Mouse (Mus musculus) embryonic facial prominence, embryonic 13.5 days (tissue): Measurements from ENCODE around the gene Bcs1l. TPM values are rescaled to one million over a fixed set of nuclear protein-coding genes. Genes with fewer than 3 reads are reported as not detected.
A peak's percentile ranks its signal among the peaks of the same experiment; 100 is the strongest.

Experiments
- ATAC-seq: fragments of 200-750 bp; cut with Nextera tagmentation; 2 replicates; pipeline ENCODE4 v1.8.0; 2017; ENCODE audit warnings: low read depth; ENCODE audit not compliant: insufficient number of reproducible peaks, insufficient read depth, low FRiP score, low TSS enrichment
- H3K27ac ChIP-seq: fragments of 300-500 bp; sonication (generic); 2 replicates; pipeline ENCODE4 v1.5.1; 2015; ENCODE audit warnings: moderate library complexity, mild to moderate bottlenecking, inconsistent platforms
- H3K27me3 ChIP-seq: fragments of 300-500 bp; sonication (generic); 2 replicates; pipeline ENCODE4 v1.6.1; 2015; ENCODE audit warnings: mild to moderate bottlenecking, inconsistent platforms
- H3K36me3 ChIP-seq: fragments of 300-500 bp; sonication (generic); 2 replicates; pipeline ENCODE4 v1.6.1; 2015; ENCODE audit warnings: mild to moderate bottlenecking, inconsistent platforms
- H3K4me1 ChIP-seq: fragments of 300-500 bp; sonication (generic); 2 replicates; pipeline ENCODE4 v1.6.1; 2015; ENCODE audit warnings: inconsistent platforms
- H3K4me2 ChIP-seq: fragments of 300-500 bp; sonication (generic); 2 replicates; pipeline ENCODE4 v1.6.1; 2015; ENCODE audit warnings: moderate library complexity, mild to moderate bottlenecking, inconsistent platforms
- H3K4me3 ChIP-seq: fragments of 300-500 bp; sonication (generic); 2 replicates; pipeline ENCODE4 v1.5.1; 2015; ENCODE audit warnings: mild to moderate bottlenecking, inconsistent platforms
- H3K9ac ChIP-seq: fragments of 300-500 bp; sonication (generic); 2 replicates; pipeline ENCODE4 v1.6.1; 2015; ENCODE audit warnings: mild to moderate bottlenecking, inconsistent platforms
- H3K9me3 ChIP-seq: fragments of 300-500 bp; sonication (generic); 2 replicates; pipeline ENCODE4 v1.6.1; 2016; ENCODE audit warnings: inconsistent platforms
- WGBS: fragments of 180-500 bp; shearing (Covaris S2); methylation state at CpG from one replicate; pipeline ENCODE4 v1.1.7; 2015; ENCODE audit warnings: mixed read lengths; 5-methylcytosine and 5-hydroxymethylcytosine counted together
- microRNA-seq: library from miRNA; unstranded; fragments of <30 nt; microRNA quantifications from one replicate; pipeline ENCODE4, GENCODE M21; 2016
- polyA plus RNA-seq: library from polyadenylated mRNA; unstranded; fragments of >200 nt; fragmentation: Nextera tagmentation; extraction: Ambion mirVana; gene quantifications from 2 replicates; pipeline ENCODE4 v1.2.1, GENCODE M21; 2015

The Bcs1l gene
- polyA plus RNA-seq, 1 experiment from 2014 or later: 18.0 TPM

DNA sequence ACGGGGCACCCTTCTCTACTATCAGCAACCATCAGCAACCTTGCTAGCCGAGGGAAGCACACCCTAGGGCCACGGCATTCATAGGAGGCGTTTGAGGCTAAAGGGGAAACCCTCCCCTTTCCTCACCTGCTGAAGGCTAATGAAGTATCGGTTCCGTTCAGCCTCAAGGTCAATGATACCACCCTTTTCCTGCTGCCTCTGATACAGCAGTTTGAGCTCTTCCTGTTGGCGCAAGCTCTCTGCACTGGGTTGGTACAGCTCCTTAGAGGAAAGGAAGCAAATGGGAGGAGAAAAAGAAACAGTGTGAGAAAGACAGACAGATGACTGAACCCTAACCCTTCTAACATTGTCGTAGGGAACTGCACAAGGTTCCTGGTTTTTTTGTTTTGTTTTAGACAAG is 6.3 kb downstream of the Bcs1l start:
- Histone ChIP-seq H3K9ac (no peak overlapping the region), H3K27me3 (no peaks in the 10 kb centered on the region), H3K27ac (no peak overlapping the region), H3K4me3 (no peak overlapping the region), H3K36me3 (peaks cover 89% of the 10 kb centered on the region), H3K4me1 (peaks cover under 1% of the 10 kb centered on the region; the same call in 1 of the 2 replicates), H3K9me3 (no peaks in the 10 kb centered on the region), H3K4me2 (no peak overlapping the region)
- WGBS: 85% methylated on average over 8 of the region's 8 CpGs
- ATAC-seq: no peak

DNA sequence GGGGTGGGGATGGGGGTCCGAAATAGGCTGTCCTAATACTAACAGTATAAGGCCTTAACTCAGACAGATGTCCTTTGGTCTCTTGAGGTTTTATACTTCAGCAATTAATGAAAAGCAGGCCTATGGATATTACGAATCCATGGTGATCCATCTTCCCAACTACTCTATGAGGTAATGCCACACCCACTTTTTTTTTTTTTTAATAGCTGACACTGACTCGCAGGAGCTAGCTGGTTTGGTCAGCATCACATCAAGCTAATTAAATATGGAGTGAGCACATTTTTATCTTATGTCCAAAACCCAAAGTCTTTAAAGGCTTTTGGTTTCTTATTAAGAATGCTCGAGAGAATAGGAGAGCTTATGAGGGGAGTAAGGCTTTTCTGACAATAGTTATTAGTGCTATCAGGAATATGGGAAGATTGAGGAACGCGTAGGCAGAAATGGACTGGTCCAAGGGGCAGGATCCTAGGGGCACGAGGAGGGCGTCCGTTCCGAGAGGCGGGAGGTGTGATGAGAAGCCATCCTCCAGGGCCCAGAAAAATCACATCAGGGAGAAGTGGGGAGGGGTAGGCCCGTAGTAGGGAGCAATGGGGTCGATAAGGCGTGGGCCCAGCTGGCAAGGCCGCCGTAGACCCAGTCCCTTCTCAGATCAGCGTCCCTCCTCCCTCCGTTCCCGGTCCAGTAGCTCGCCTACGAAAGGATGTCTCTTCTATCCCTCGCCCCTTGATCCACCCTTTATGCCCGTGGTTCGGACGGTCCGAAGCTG is 12.6 kb downstream of the Bcs1l start:
- Histone ChIP-seq H3K9ac (peak overlapping the region; percentile 91), H3K4me2 (peak overlapping the region; percentile 83), H3K27ac (peak overlapping the region; percentile 33; the same call in 1 of the 2 replicates), H3K27me3 (no peaks in the 10 kb centered on the region), H3K36me3 (peaks cover 48% of the 10 kb centered on the region), H3K9me3 (no peaks in the 10 kb centered on the region), H3K4me1 (peaks cover 14% of the 10 kb centered on the region), H3K4me3 (peak overlapping the region; percentile 87)
- ATAC-seq: peak; percentile 63
- WGBS: 7% methylated on average over 26 of the region's 26 CpGs

DNA sequence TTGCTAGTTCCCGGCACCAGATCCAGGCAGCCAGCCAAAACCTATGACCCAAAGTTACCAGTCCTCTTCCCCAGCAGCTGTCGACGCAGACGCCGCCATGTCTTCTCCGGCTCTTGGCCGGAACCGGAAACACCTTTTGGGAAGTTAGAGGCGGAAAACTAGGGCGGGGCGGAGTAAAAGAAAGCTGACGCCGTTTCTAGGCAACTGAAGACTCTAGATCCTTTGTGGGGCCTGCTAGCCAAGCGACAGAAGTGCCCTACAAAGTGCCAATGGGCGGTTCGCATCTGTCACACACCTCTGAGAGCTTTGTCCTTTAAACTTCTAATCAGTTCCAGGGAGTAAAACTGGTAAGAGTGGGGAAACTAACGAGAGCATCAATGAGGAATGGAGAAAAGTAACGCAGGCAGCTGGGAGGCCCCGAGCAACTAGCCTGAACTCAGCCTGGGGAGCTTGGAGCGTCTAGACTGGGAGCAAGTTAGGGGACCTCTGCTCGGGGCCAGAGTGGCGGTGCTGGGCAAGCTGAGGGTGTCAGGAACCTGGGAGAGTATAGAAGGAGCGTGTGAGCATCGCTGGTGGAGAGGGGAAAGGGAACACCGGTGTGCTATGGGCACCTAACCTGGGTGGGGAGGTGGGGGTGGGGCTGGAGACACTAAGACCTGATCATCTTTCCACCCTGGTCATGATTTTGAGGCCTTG is 13.3 kb downstream of the Bcs1l start, which contains the start of the genes Rnf25 and Stk36:
Gene Rnf25 (minus strand): TSS at position 131 of the 696 bp plus-strand sequence.
Gene Stk36 (plus strand): TSS at position 179 of the 696 bp plus-strand sequence.
- H3K4me1 ChIP-seq: peaks cover 14% of the 10 kb centered on the region
- H3K36me3 ChIP-seq: peaks cover 45% of the 10 kb centered on the region
- H3K27me3 ChIP-seq: no peaks in the 10 kb centered on the region
- peak within 1 kb of the TSS; percentile 91 for H3K9ac ChIP-seq
- H3K27ac ChIP-seq: peak within 1 kb of the TSS; percentile 33; the same call in 1 of the 2 replicates
- H3K4me2 ChIP-seq: peak within 1 kb of the TSS; percentile 83
- H3K9me3 ChIP-seq: no peaks in the 10 kb centered on the region
- peak; percentile 73 for ATAC-seq
- 8% methylated on average over 25 of the region's 25 CpGs for WGBS
- peak within 1 kb of the TSS; percentile 87 for H3K4me3 ChIP-seq

DNA sequence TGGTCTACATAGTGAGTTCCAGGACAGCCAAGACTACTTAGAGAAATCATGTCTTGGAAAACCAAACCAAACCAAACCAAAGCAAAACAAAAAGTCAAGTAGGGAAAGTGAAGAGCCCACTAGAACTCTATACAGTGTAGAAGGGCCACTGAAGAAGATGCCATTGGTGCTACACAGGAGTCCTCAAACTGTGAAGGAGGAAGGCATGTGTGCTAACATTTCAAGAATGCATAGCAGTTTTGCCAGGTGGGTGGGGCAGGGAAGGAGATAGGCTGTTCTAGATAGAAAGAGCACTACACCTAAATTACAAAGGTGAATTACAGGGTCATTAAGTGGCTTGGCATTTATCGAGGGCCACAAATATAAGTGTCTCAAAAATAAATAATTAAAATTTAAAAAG is 36.1 kb downstream of the Bcs1l start:
- H3K9ac ChIP-seq: no peak overlapping the region
- no peak overlapping the region for H3K27ac ChIP-seq
- no peaks in the 10 kb centered on the region for H3K4me1 ChIP-seq
- WGBS: 89% methylated on average over 1 of the region's 1 CpGs
- H3K27me3 ChIP-seq: no peaks in the 10 kb centered on the region
- no peaks in the 10 kb centered on the region for H3K9me3 ChIP-seq
- H3K36me3 ChIP-seq: peaks cover 33% of the 10 kb centered on the region
- no peak overlapping the region for H3K4me3 ChIP-seq
- no peak overlapping the region for H3K4me2 ChIP-seq
- no peak for ATAC-seq

DNA sequence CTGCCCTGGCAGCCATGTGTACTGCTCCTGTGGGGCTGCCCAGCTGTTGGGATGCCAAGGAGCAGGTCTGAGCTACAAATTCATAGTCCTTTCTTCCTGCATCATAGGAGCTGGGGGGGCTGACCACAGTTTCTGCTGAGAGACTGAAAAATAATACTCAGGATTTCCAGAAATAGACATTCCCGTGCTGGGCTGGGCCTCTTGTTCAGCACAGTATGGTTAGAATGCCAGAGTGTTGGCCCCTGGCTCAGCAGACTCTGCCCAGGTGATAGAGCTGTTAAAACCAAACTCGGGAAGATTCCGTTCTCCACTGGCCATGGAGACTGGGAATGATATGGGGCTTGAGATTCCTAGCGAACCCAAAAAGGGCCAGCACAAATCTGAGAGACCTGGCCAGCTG is 38.0 kb downstream of the Bcs1l start:
- no peaks in the 10 kb centered on the region for H3K9me3 ChIP-seq
- no peaks in the 10 kb centered on the region for H3K4me1 ChIP-seq
- H3K27me3 ChIP-seq: no peaks in the 10 kb centered on the region
- H3K4me3 ChIP-seq: no peak overlapping the region
- WGBS: 83% methylated on average over 4 of the region's 4 CpGs
- ATAC-seq: no peak
- H3K4me2 ChIP-seq: no peak overlapping the region
- no peak overlapping the region for H3K27ac ChIP-seq
- peaks cover 33% of the 10 kb centered on the region for H3K36me3 ChIP-seq
- H3K9ac ChIP-seq: no peak overlapping the region

DNA sequence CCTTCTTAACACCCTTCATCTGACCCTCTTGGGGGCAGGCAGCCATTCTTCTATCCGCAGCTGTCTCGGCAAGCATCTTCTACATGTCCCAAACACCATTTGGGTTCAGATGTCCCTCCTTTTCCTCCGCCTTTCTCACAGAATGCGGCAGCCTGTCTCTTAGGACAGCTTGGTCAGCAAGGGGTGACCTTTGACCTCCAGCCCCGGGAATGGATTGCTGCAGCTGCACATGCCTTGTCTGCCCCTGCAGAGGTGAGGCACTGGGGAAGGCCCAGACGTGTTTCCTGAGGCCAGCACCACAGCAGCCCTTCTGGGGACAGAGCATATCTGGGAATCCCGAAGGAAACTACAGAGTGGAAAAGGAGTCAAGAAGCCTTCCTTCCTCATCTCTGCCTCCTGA is 39.9 kb downstream of the Bcs1l start:
- no peak overlapping the region for H3K4me3 ChIP-seq
- no peaks in the 10 kb centered on the region for H3K27me3 ChIP-seq
- peaks cover 27% of the 10 kb centered on the region for H3K36me3 ChIP-seq
- no peak overlapping the region for H3K4me2 ChIP-seq
- H3K9ac ChIP-seq: no peak overlapping the region
- WGBS: 37% methylated on average over 7 of the region's 7 CpGs
- no peak for ATAC-seq
- H3K9me3 ChIP-seq: no peaks in the 10 kb centered on the region
- no peaks in the 10 kb centered on the region for H3K4me1 ChIP-seq
- no peak overlapping the region for H3K27ac ChIP-seq

DNA sequence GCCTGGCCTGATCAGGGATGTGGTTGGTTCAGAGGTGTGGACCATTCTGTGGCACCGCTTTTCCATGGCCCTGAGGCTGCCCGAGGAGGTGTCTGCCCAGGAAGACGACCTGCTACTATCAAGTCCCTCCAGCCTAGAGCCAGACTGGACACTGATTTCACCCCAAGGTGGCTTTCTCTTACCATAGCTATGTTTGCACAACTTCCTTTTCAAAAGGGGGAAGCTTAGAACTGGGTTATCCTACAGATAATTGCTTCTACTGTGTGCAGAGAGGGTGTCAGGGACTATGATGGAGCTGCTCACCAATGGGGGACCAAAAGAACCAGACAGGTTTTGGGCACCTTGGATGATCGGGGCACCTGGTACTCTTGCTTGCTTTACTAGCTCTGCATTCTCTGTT is 44.6 kb downstream of the Bcs1l start:
- peaks cover 33% of the 10 kb centered on the region for H3K36me3 ChIP-seq
- no peak overlapping the region for H3K4me2 ChIP-seq
- H3K9me3 ChIP-seq: no peaks in the 10 kb centered on the region
- 0 out of 2 replicates have a peak, but pooled peaks cover under 1% of the 10 kb centered on the region for H3K4me1 ChIP-seq
- no peak overlapping the region for H3K4me3 ChIP-seq
- 82% methylated on average over 4 of the region's 4 CpGs for WGBS
- no peak overlapping the region for H3K27ac ChIP-seq
- H3K9ac ChIP-seq: no peak overlapping the region
- H3K27me3 ChIP-seq: no peaks in the 10 kb centered on the region
- ATAC-seq: no peak

Small RNAs within 50 kb of the gene (microRNA-seq; reads per million reads assigned to microRNA genes)
- gene Gm25035: not detected

Other genes starting within 250 kb of the Bcs1l start
- gene Catip, start 226.2 kb upstream of the Bcs1l start, polyA plus RNA-seq: 0.63 and 0.77 TPM in 2 replicates
- gene Slc11a1, start 213.1 kb upstream of the Bcs1l start, polyA plus RNA-seq: 1.8 and 2.8 TPM in 2 replicates
- gene Ctdsp1, start 196.8 kb upstream of the Bcs1l start, polyA plus RNA-seq: 91.0 and 92.3 TPM in 2 replicates
- 0.20 and 2.0 TPM in 2 replicates for gene Vil1, start 178.9 kb upstream of the Bcs1l start, polyA plus RNA-seq
- gene Cnot9, start 82.2 kb upstream of the Bcs1l start, polyA plus RNA-seq: 68.5 and 70.8 TPM in 2 replicates
- gene Plcd4, start 45.4 kb upstream of the Bcs1l start, polyA plus RNA-seq: 0.95 and 1.4 TPM in 2 replicates
- 37.2 and 38.0 TPM in 2 replicates for gene Usp37, start 44.0 kb upstream of the Bcs1l start, polyA plus RNA-seq
- 9.3 and 9.4 TPM in 2 replicates for gene Zfp142, start within 50 bp of the Bcs1l start, polyA plus RNA-seq
- 39.5 and 41.8 TPM in 2 replicates for gene Rnf25, start 13.1 kb downstream of the Bcs1l start, polyA plus RNA-seq
- gene Stk36, start 13.2 kb downstream of the Bcs1l start, polyA plus RNA-seq: 9.4 and 10.0 TPM in 2 replicates
- gene Ttll4, start 73.5 kb downstream of the Bcs1l start, polyA plus RNA-seq: 12.9 and 17.6 TPM in 2 replicates
- gene Cyp27a1, start 125.3 kb downstream of the Bcs1l start, polyA plus RNA-seq: 15.3 and 19.0 TPM in 2 replicates
- 0.25 and 0.35 TPM in 2 replicates for gene Prkag3, start 160.9 kb downstream of the Bcs1l start, polyA plus RNA-seq
- gene Wnt6, start 183.6 kb downstream of the Bcs1l start, polyA plus RNA-seq: 49.1 and 55.5 TPM in 2 replicates
- 5.4 and 6.9 TPM in 2 replicates for gene Wnt10a, start 203.2 kb downstream of the Bcs1l start, polyA plus RNA-seq